ENCODE assay signal across 9 mouse cellular contexts in genomic region chr14:8030535-8030934, GRCm38 (mm10). TPM values are rescaled to one million over a fixed set of nuclear protein-coding genes. Genes with fewer than 3 reads are reported as not detected.
DNase-seq lines count a peak whose midpoint lies in the region; ATAC-seq lines count a peak whose summit lies in the region.
"Had no signal": no experiment of that assay in that cellular context is flagged by ENCODE, and none has a peak within 500 bp of the region (broad histone marks: within the 10 kb centered on the region; RNA-seq: fewer than 3 reads in every experiment).

No protein-coding gene starts in this region.

- peaks cover 7% of the 10 kb centered on the region; the same call in 1 of the 2 replicates for H3K36me3 ChIP-seq in neural tube, embryonic 15.5 days
- no peaks in the 10 kb centered on the region for H3K36me3 ChIP-seq in heart, embryonic 16.5 days (ENCODE audit: control insufficient read depth, insufficient read depth)

- H3K9me3 ChIP-seq in neural tube, embryonic 15.5 days (replicated peaks), result no peaks in the 10 kb centered on the region
- no peaks in the 10 kb centered on the region for H3K9me3 ChIP-seq in heart, embryonic 16.5 days (replicated peaks; ENCODE audit: control insufficient read depth, low read length)

- H3K4me2 ChIP-seq in neural tube, embryonic 15.5 days, result no peak overlapping the region
- H3K4me2 ChIP-seq in heart, embryonic 16.5 days (ENCODE audit: low read depth, low read length), result no peak overlapping the region

- H3K27me3 ChIP-seq in neural tube, embryonic 15.5 days (replicated peaks), result no peaks in the 10 kb centered on the region
- H3K27me3 ChIP-seq in heart, embryonic 16.5 days (ENCODE audit: control insufficient read depth, insufficient read depth, low read length), result no peaks in the 10 kb centered on the region

- no peaks in the 10 kb centered on the region for H3K4me1 ChIP-seq in neural tube, embryonic 15.5 days
- peaks cover 3% of the 10 kb centered on the region; the same call in 1 of the 2 replicates for H3K4me1 ChIP-seq in heart, embryonic 16.5 days (ENCODE audit: control insufficient read depth, insufficient read depth, low read length)

- peak; percentile 48 for DNase-seq in cerebellum, adult 9-10 months
- no peak for DNase-seq in cerebellum, adult 8-10 months
- DNase-seq in neural tube, embryonic 10.5 days (ENCODE audit: extremely low spot score, low spot score), result no peak
- DNase-seq in right cerebral cortex, postnatal 10 days (ENCODE audit: low spot score in 2 of 2), result no peak
- no peak for DNase-seq in lung, adult 18-20 months

- 0 out of 2 replicates have a peak overlapping the region, but pooled peaks have one; percentile 3 for H3K27ac ChIP-seq in neural tube, embryonic 15.5 days (replicated peaks)
- H3K27ac ChIP-seq in heart, embryonic 16.5 days (ENCODE audit: low read length), result peak overlapping the region; percentile 28

- WGBS in neural tube, embryonic 15.5 days, result 26% methylated on average over 4 of the region's 4 CpGs
- WGBS in heart, embryonic 16.5 days, result 43% methylated on average over 4 of the region's 4 CpGs

- H3K9ac ChIP-seq in neural tube, embryonic 15.5 days (replicated peaks), result no peak overlapping the region
- H3K9ac ChIP-seq in heart, embryonic 16.5 days (ENCODE audit: low read length), result no peak overlapping the region

- H3K4me3 ChIP-seq in neural tube, embryonic 15.5 days (replicated peaks), result no peak overlapping the region
- no peak overlapping the region for H3K4me3 ChIP-seq in heart, embryonic 16.5 days (ENCODE audit: low read length)

- no peak for ATAC-seq in neural tube, embryonic 15.5 days (ENCODE audit: low FRiP score)
- no peak; the same call in 1 of the 2 replicates for ATAC-seq in heart, embryonic 16.5 days (replicated peaks; ENCODE audit: extremely low read depth, insufficient read depth, low FRiP score)
- ATAC-seq in megakaryocyte, adult 5-6 weeks (ENCODE audit: poor library complexity, severe bottlenecking), result no peak

RNA-seq across cellular contexts. Expression of gene Abhd6, which starts 27.8 kb away (rescaled TPM):
- 39.4 and 40.1 TPM in 2 replicates for polyA plus RNA-seq in neural tube, embryonic 15.5 days (2015; fragmentation: Nextera tagmentation; extraction: Ambion mirVana)
- polyA plus RNA-seq in heart, embryonic 16.5 days (2015; fragmentation: Nextera tagmentation; extraction: Ambion mirVana), result 11.6 and 13.1 TPM in 2 replicates
- total RNA-seq in megakaryocyte, adult 5-6 weeks (2015), result 0.80 and 1.5 TPM in 2 replicates
- total RNA-seq in megakaryocyte, adult 5-6 weeks (2017), result 0.66 TPM in 1 of 2 replicates, not detected in the other

RNA-seq across cellular contexts. Expression of gene Dnase1l3, which starts 36.2 kb away (rescaled TPM):
- polyA plus RNA-seq in neural tube, embryonic 15.5 days (2015; fragmentation: Nextera tagmentation; extraction: Ambion mirVana), result 0.08 and 1.6 TPM in 2 replicates
- 0.62 and 1.1 TPM in 2 replicates for polyA plus RNA-seq in heart, embryonic 16.5 days (2015; fragmentation: Nextera tagmentation; extraction: Ambion mirVana)
- total RNA-seq in megakaryocyte, adult 5-6 weeks (2015), result 0.02 and 0.07 TPM in 2 replicates
- total RNA-seq in megakaryocyte, adult 5-6 weeks (2017), result not detected in 2 replicates
- polyA plus RNA-seq: forebrain, embryonic 11.5 days had no signal

RNA-seq across cellular contexts. Expression of gene Rpp14, which starts 49.6 kb away (rescaled TPM):
- 43.1 and 57.9 TPM in 2 replicates for polyA plus RNA-seq in neural tube, embryonic 15.5 days (2015; fragmentation: Nextera tagmentation; extraction: Ambion mirVana)
- 39.7 and 47.7 TPM in 2 replicates for polyA plus RNA-seq in heart, embryonic 16.5 days (2015; fragmentation: Nextera tagmentation; extraction: Ambion mirVana)
- total RNA-seq in megakaryocyte, adult 5-6 weeks (2015), result 14.7 and 14.9 TPM in 2 replicates
- 12.4 and 13.8 TPM in 2 replicates for total RNA-seq in megakaryocyte, adult 5-6 weeks (2017)
